Comparison of ENCODE assay signal across 21 mouse cellular contexts in the genomic region with DNA sequence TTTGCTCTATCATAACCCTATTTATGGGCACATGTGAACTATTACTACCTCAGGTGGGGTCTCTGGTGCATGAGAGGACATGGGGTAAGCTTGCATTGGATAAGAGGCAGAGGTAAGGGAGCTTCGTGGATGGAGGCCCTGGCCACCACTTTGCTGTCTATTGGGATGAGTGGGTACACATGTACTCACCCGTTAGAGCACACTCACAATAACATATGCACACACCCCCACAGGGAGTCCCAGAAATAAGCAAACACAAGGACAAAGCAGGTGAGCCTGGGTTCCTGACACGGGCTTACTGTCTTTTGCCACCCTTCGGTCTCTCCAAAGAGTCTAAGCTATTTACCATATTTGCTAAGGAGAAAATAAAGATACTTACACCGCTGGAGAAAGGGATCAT.
A peak's percentile ranks its signal among the peaks of the same experiment; 100 is the strongest.
DNase-seq lines count a peak whose midpoint lies in the region; ATAC-seq and TF ChIP-seq lines count a peak whose summit lies in the region.
"Had no signal": no experiment of that assay in that cellular context is flagged by ENCODE, and none has a peak within 500 bp of the region (broad histone marks: within the 10 kb centered on the region; RNA-seq: fewer than 3 reads in every experiment).

No protein-coding gene starts in this region.

- 82% methylated on average over 5 of the region's 5 CpGs for WGBS in heart, embryonic 10.5 days
- WGBS in midbrain, embryonic 11.5 days: 86% methylated on average over 5 of the region's 5 CpGs
- WGBS in midbrain, embryonic 15.5 days: 86% methylated on average over 5 of the region's 5 CpGs

- no peak for TF ChIP-seq CTCF in layer of hippocampus, adult 2 months (conservative IDR thresholded peaks at IDR 0.05)

- no peaks in the 10 kb centered on the region for H3K36me3 ChIP-seq in heart, embryonic 10.5 days
- no peaks in the 10 kb centered on the region for H3K36me3 ChIP-seq in midbrain, embryonic 11.5 days (ENCODE audit: control insufficient read depth, insufficient read depth, low read length)
- H3K36me3 ChIP-seq in midbrain, embryonic 15.5 days (replicated peaks): no peaks in the 10 kb centered on the region
- H3K36me3 ChIP-seq: G1E had no signal

- H3K9ac ChIP-seq in midbrain, embryonic 11.5 days (ENCODE audit: low read length): no peak overlapping the region
- no peak overlapping the region for H3K9ac ChIP-seq in midbrain, embryonic 15.5 days

- no peak overlapping the region for H3K4me3 ChIP-seq in heart, embryonic 10.5 days
- H3K4me3 ChIP-seq in layer of hippocampus, adult 2 months: no peak overlapping the region
- no peak overlapping the region for H3K4me3 ChIP-seq in midbrain, embryonic 11.5 days (ENCODE audit: low read depth, low read length)
- H3K4me3 ChIP-seq in midbrain, embryonic 15.5 days: no peak overlapping the region

- H3K4me1 ChIP-seq in heart, embryonic 10.5 days: no peaks in the 10 kb centered on the region; the same call in 1 of the 2 replicates
- no peaks in the 10 kb centered on the region for H3K4me1 ChIP-seq in midbrain, embryonic 11.5 days (ENCODE audit: control insufficient read depth, insufficient read depth, low read length)
- no peaks in the 10 kb centered on the region for H3K4me1 ChIP-seq in midbrain, embryonic 15.5 days

- no peak for ATAC-seq in midbrain, embryonic 11.5 days (ENCODE audit: low FRiP score)
- no peak for ATAC-seq in midbrain, embryonic 15.5 days (replicated peaks)
- ATAC-seq: activated CD4-positive, CD25-positive, alpha-beta regulatory T cell, adult 4 months; CD4-positive, CD25-positive, alpha-beta regulatory T cell, adult 4 months; Patski had no signal

- no peak overlapping the region for H3K27ac ChIP-seq in heart, embryonic 10.5 days
- peak overlapping the region; percentile 68; the same call in 1 of the 2 replicates for H3K27ac ChIP-seq in layer of hippocampus, adult 2 months
- H3K27ac ChIP-seq in midbrain, embryonic 11.5 days (ENCODE audit: low read depth, low read length): no peak overlapping the region
- no peak overlapping the region for H3K27ac ChIP-seq in midbrain, embryonic 15.5 days

- peak; percentile 76 for DNase-seq in heart, adult 11 months
- DNase-seq in heart, embryonic 10.5 days (ENCODE audit: low spot score): no peak
- no peak for DNase-seq in layer of hippocampus, adult 2 months (ENCODE audit: low spot score in 2 of 2)
- no peak for DNase-seq in layer of hippocampus, adult 18-20 months (ENCODE audit: low spot score in 2 of 2)
- DNase-seq in midbrain, embryonic 11.5 days (ENCODE audit: low spot score, missing footprints): peak; percentile 60
- DNase-seq: adrenal gland, adult 2 months; adrenal gland, adult 8-10 months; adrenal gland, postnatal 10 days; adrenal gland, postnatal 14 days; adrenal gland, postnatal 25 days; adrenal gland, postnatal 36 days; B cell, adult 2 months; cerebellum, adult 11 months; cerebellum, adult 11-12 months; cerebellum, adult 18-20 months had no signal

- H3K27me3 ChIP-seq in heart, embryonic 10.5 days (ENCODE audit: insufficient read depth, poor library complexity, severe bottlenecking): no peaks in the 10 kb centered on the region
- no peaks in the 10 kb centered on the region for H3K27me3 ChIP-seq in midbrain, embryonic 11.5 days (ENCODE audit: control insufficient read depth, insufficient read depth, low read length)
- no peaks in the 10 kb centered on the region for H3K27me3 ChIP-seq in midbrain, embryonic 15.5 days (replicated peaks)
- H3K27me3 ChIP-seq: CH12.LX, Patski had no signal

- H3K9me3 ChIP-seq in heart, embryonic 10.5 days: no peaks in the 10 kb centered on the region
- H3K9me3 ChIP-seq in midbrain, embryonic 11.5 days (ENCODE audit: control insufficient read depth, low read length): no peaks in the 10 kb centered on the region
- H3K9me3 ChIP-seq in midbrain, embryonic 15.5 days: no peaks in the 10 kb centered on the region
- H3K9me3 ChIP-seq: G1E had no signal

- no peak overlapping the region for H3K4me2 ChIP-seq in midbrain, embryonic 11.5 days
- no peak overlapping the region for H3K4me2 ChIP-seq in midbrain, embryonic 15.5 days

Comparison
In these comparisons a context has a peak if more than half of its experiments do, and no peak if none do; other contexts are left out.
1. DNase-seq: peak in heart, adult 11 months (single experiment) and midbrain, embryonic 11.5 days (single experiment); none in heart, embryonic 10.5 days (single experiment), layer of hippocampus, adult 2 months (0 of 2) and layer of hippocampus, adult 18-20 months (0 of 2).